Mouse (Mus musculus) adipocyte (in vitro differentiated cells): ENCODE results near the gene Rhof.

Experiments
- DNase-seq: peaks from one replicate; pipeline ENCODE4 v3.0.0-alpha.2; 2016; ENCODE audit warnings: low spot score

Gene Rhof

GRCm38 (mm10) chr5:123109452-123110203, 22.9 kb downstream of the Rhof start:
- DNase-seq: no peak

DNA sequence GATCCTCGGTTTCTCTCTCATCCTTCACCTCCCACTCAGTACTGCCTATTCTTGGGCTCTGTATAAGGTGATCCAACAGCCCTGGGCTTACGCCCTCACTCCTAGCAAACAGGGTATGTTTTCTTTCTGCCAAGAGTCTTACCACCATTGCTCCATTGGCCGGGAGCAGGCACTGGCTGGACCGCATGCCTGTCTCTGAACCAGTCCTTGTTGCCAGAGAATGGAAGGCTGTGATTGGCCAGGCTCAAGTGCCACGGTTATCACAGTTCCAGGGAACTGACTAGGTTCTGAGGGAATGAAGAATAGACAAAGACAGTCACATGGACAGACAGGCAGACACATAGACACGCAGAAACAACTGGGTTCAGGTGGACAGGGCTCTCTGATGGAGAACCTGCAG, 27.7 kb downstream of the Rhof start:
- DNase-seq: no peak

- peak; percentile 93 for DNase-seq
Observed at GRCm38 (mm10) chr5:123103556-123103955, 28.9 kb downstream of the Rhof start.

- DNase-seq: no peak
Observed at GRCm38 (mm10) chr5:123102376-123102775, 30.1 kb downstream of the Rhof start.

GRCm38 (mm10) chr5:123098487-123098886, 34.0 kb downstream of the Rhof start:
- DNase-seq: no peak

DNA sequence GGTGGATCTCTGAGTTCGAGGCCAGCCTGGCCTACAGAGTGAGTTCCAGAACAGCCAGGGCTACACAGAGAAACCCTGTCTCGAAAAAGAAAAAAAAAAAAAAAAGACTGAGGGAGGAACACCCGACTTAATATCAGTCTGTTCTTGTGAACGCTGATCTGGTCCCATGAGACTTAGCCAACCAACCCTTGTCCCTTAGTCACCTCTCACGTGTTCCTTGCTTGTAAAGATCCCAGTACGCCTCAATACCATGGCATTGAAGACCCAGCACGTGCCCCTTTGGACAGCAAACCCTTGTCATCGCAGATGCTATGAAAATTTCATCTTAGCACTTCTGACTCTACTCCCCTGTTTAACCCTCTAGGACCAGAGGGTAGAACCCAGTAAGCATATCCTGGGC, 36.2 kb downstream of the Rhof start:
- no peak for DNase-seq

DNA sequence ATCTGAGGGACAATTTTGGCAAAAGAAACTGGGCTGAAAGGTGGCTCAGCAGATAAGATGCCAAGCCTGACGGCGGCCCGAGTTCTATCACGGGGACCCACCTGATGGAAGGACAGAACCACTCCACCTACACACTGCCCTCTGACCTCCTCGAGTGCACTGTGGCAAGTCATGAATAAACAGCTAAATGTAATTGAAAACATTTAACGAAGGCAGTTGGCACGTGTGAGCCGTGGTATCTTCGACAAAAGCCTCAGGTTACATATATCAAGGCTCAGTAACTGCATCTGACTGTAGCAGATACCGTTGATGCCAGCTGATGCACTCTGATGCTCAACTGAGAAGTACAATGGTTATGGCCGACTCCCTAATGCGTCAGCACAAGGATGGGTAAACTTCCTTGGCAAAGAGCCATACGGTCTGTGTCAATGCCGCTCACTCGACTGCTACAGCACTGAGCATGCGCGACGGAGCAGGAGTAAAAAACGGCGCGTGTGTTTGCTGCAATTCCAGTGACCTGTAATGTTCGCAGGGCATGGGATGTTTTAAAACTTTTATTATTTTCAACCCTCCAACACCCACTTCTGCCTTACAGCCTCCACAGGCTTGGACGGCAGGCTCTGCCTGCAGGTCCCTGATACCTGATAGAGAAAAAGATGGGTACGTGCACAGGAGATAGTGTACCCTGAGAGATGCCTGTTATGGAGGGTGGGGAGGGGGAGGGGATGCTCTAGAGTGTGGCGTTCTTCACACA, 38.1 kb downstream of the Rhof start:
- no peak for DNase-seq

DNA sequence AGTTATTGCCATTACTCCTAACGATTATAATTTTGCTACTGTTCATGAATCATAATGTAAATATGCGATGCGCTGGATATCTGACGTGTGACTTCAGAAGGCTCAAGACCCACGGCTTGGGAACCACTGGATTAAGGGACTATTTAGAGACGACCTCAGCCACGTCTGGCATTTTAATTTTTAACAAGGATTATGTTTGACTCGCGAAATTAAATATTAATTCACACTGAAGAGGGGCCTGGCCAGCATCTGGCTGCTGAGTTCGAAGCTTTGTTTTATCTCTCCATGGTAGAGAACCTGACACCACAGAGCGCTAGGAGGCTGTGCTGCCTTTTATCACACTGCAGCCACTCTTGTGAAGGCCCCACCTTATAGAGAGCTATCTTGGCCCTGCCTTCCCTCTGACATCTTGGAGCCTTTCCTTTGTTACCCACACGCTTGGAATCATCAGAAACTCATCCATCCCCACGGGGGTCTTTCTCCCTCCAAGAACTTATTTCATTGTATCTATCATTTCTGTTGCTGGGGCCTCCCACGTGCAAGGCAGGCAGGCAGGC, 39.3 kb downstream of the Rhof start:
- no peak for DNase-seq

- no peak for DNase-seq
Observed at GRCm38 (mm10) chr5:123090560-123091306, 41.8 kb downstream of the Rhof start.

DNA sequence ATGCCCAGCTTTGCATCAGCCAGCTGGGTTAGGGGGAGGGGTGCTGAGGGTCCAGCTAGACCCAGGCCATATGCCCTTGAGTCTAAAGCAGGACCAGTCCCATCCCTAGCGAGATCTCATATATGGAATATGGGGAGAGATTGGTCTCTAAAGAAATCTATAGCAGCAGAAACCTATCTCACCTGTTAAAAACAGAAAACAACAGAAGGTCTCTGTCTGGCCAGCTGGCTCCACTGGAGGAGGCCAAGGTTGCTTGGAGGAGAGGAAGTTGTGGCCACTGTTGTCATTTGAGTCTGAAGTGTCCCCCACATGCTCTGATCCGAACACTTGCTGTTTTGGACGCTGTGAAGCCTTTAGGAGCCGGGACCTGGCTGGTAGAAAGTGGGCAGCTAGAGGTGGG, 43.7 kb downstream of the Rhof start:
- no peak for DNase-seq

GRCm38 (mm10) chr5:123086501-123086900, 46.0 kb downstream of the Rhof start:
- DNase-seq: no peak

DNA sequence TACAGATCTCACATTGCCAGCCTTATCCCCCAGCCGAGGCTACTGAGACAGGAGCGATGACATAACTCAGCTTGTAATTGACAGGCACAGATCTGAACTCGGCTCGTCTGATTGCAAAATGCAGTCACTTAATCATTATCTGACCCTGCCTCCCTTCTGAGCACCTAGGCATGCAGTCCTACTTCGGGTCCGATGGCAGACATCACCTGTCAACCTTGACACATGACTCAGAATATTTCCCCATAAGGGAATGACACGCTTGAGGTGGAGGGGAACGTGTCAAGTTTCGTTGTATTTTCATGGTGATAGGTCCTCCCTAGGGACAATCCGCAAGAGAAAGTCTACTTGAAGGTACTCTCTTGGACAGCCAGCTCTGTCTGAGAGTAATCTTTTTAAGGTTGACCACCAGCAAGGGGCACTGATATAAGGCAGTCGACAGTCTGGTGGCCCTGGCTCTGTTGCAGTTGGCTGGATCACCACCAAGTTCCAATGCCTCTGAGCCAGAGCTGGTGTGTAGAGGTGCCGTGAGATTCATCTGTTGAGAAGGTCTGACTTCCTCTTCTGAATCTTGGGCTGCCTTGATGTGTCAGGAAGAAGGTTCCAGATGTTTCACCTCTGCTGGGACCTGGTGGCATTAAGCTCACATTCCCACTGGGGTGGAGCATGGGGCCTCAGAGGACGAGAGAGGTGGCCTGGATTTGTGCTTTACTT, 49.0 kb downstream of the Rhof start:
- no peak for DNase-seq

GRCm38 (mm10) chr5:123080510-123080909, 52.0 kb downstream of the Rhof start:
- DNase-seq: no peak

- DNase-seq: no peak
Observed at GRCm38 (mm10) chr5:123080041-123080440, 52.5 kb downstream of the Rhof start.

DNA sequence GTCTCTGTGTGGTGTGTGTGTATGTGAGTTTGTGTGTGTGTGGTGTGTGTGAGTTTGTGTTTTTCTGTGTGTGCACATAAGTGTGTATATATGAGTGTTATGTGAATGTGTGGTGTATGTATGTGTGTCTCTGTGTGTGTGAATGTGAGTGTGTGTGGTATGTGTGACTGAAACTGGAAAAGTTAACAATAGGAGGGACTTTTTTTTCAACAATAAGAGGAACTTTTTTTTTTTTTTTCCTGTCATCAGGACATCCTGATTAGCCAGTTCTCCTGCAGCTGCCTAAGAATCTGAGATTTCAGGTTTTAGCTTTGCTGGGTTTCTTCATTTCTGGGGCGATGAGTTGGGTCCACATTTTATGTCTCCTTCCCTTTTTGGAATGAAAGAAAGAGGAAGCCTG, 52.9 kb downstream of the Rhof start:
- no peak for DNase-seq

GRCm38 (mm10) chr5:123076419-123077281, 55.8 kb downstream of the Rhof start:
- no peak for DNase-seq

DNA sequence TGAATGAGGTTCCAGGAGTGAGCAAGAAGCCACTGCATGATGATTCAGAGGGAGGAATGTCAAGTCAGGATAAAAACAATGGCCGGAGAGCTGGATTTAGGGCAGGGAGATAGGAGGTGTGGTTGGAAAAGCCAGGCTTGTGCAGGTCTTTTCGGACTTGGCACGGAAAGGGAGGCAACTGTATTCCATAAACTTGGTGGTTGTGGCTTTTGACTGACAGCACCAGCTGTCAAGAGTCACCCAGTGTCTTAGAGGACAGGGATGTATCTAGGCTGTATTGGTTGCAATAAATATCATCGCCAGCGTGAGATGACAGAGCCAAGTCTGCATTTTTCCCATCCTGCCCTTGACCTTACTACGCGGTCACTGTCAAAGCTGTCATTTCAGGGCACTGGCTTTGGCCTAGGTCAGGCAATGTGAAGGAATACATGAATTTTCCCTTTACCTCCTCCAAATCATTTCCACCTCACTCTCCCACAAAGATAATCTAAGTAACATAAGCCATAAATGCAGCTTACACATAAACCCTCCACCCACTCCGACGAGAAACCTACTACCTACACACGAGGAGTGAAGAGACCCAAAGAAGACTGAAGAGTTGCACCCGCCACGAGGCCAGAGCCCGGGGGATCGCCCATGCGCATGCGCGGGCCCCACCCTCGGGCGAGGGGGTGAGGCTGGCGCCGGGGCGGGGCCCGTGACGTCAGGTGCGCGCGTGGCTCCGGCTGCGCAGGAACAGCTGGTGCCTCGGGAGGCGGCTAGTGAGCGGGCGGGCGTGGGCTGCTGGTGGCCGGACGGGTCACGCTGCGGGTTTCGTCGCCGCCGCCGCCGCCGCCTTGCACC, 56.7 kb downstream of the Rhof start:
- peak; percentile 95 for DNase-seq

- no peak for DNase-seq
Observed at GRCm38 (mm10) chr5:123068714-123069113, 63.8 kb downstream of the Rhof start.

GRCm38 (mm10) chr5:123068115-123068514, 64.4 kb downstream of the Rhof start, which contains the start of gene Tmem120b:
TSS of gene Tmem120b (plus strand) at chr5:123068415.
- DNase-seq: no peak
